Mouse (Mus musculus): ENCODE measurements around the gene Tnks2.

DNA sequence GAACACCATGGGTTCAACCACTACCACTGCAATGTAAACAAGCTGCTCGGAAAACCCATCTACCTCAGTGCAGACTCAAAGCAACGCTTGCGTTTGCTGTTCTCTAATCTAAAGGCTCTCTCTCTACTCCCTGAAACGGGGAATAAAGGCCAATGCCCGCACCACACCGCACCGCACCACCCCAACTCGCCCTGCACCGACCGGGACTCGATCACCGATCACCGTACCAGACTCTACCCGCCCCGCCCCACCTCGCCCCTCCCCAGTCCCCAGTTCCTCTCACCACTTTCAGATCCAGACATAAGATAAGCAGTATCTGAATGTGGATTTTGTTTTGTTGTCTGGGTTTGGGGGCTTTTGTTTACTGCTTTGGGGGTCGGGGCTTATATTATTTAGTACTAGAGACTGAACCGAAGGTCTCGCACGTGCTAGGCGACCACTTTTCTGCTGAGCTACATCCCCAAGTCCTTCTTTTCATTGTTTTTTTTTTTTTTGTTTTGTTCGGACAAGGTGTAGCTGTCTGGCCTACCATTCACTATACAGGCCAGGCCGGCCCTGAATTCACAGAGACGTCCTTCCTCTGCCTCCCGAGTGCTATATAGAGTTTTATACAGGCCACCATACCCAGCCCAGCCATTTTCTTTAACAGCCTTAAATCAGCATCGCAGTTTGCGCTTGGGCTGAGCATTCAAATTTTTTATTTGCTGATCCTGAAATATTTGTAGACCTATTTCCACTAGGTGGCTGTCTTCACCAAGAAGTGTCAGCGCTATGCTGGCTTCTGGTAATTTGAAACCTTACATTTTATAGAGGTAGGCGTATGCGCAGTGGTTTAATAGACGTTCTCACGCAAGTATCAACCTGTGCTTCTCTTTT is 18.4 kb upstream of the Tnks2 start:
- TF ChIP-seq CTCF (IDR thresholded peaks at IDR 0.05; ENCODE audit: control insufficient read depth, insufficient read depth, insufficient replicate concordance, low read depth, low read length) (no peak), POLR2A (IDR thresholded peaks at IDR 0.05; ENCODE audit: control insufficient read depth, low read depth, low read length) (no peak)

Measured in testis, adult 2 months (tissue).